Mouse (Mus musculus) CD4-positive, CD25-positive, alpha-beta regulatory T cell, adult 2 months (primary cell): ENCODE data around the gene Stra6.

Experiments used
- DNase-seq: peaks from one replicate; pipeline ENCODE4 v3.0.0-alpha.2; 2012; ENCODE audit warnings: low read depth, low spot score

Stra6 gene

GRCm38 (mm10) chr9:58202676-58203453 is 139.3 kb downstream of the Stra6 start:
- DNase-seq, result no peak
